Mouse (Mus musculus) midbrain, embryonic 10.5 days (tissue): ENCODE measurements around the gene Tecpr1. TPM values are rescaled to one million over a fixed set of nuclear protein-coding genes. Genes with fewer than 3 reads are reported as not detected.

Experiments
- DNase-seq: peaks from one replicate; pipeline ENCODE4 v3.0.0-alpha.2; 2017; ENCODE audit warnings: low spot score
- H3K27ac ChIP-seq: fragments of 300-500 bp; sonication (generic); replicated peaks from 2 replicates; pipeline ENCODE4 v1.5.1; 2016; ENCODE audit warnings: mild to moderate bottlenecking
- H3K27me3 ChIP-seq: fragments of 300-500 bp; sonication (generic); 2 replicates; pipeline ENCODE4 v1.6.1; 2016; ENCODE audit warnings: low read depth, mild to moderate bottlenecking; ENCODE audit not compliant: poor library complexity, severe bottlenecking
- H3K36me3 ChIP-seq: fragments of 300-500 bp; sonication (generic); 2 replicates; pipeline ENCODE4 v1.6.1; 2016; ENCODE audit warnings: mild to moderate bottlenecking, moderate library complexity
- H3K4me1 ChIP-seq: fragments of 300-500 bp; sonication (generic); 2 replicates; pipeline ENCODE4 v1.6.1; 2016
- H3K4me3 ChIP-seq: fragments of 300-500 bp; sonication (generic); 2 replicates; pipeline ENCODE4 v1.5.1; 2016; ENCODE audit warnings: mild to moderate bottlenecking, moderate library complexity
- H3K9me3 ChIP-seq: fragments of 300-500 bp; sonication (generic); replicated peaks from 2 replicates; pipeline ENCODE4 v1.6.1; 2016; ENCODE audit warnings: mild to moderate bottlenecking
- polyA plus RNA-seq: library from polyadenylated mRNA; unstranded; fragments of >200 nt; fragmentation: Nextera tagmentation; extraction: Ambion mirVana; gene quantifications from 2 replicates; pipeline ENCODE4 v1.2.1, GENCODE M21; 2016

Tecpr1 gene
- polyA plus RNA-seq, 1 experiment from 2014 or later: 21.7 TPM

DNA sequence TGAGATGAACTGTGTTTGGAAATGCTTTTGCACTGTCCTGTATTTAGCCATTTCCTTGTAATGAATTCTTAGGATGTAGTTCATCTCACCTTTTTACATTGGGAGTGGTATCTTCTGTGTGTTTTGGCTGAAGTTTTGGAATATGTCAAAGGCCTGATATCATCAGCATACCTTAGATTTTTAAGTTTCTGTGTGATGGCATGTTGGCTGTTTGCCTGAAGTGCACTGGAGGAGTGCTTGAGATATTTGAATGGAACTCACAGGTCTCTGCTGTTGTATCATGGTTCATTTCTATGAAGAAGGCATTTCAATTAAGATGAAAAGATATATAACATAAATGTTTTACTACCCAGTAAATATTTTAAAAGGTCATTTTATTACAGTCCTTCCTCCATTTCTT is 76.5 kb downstream of the Tecpr1 start:
- Histone ChIP-seq H3K27me3 (no peaks in the 10 kb centered on the region), H3K27ac (no peak overlapping the region), H3K9me3 (no peaks in the 10 kb centered on the region), H3K4me3 (no peak overlapping the region), H3K4me1 (no peaks in the 10 kb centered on the region), H3K36me3 (peaks cover 77% of the 10 kb centered on the region)
- DNase-seq: no peak

Other genes starting within 250 kb of the Tecpr1 start
- gene Ccz1, start 208.7 kb downstream of the Tecpr1 start, polyA plus RNA-seq: 105 TPM in 2 replicates
- not detected in 2 replicates for gene Ocm, start 196.9 kb downstream of the Tecpr1 start, polyA plus RNA-seq
- 4.5 and 5.4 TPM in 2 replicates for gene Lmtk2, start 123.2 kb downstream of the Tecpr1 start, polyA plus RNA-seq
- 0.07 and 0.16 TPM in 2 replicates for gene Bhlha15, start 33.3 kb downstream of the Tecpr1 start, polyA plus RNA-seq
- gene Bri3, start 20.8 kb upstream of the Tecpr1 start, polyA plus RNA-seq: 116 and 117 TPM in 2 replicates
- 2.8 and 3.9 TPM in 2 replicates for gene Baiap2l1, start 134.5 kb upstream of the Tecpr1 start, polyA plus RNA-seq